Mouse (Mus musculus) embryonic stem cell, embryonic (primary cell): ENCODE data around the gene Smad6.

ENCODE experiments used
- CTCF ChIA-PET, 4 experiments: fragments of 300-600 bp in 2 of 4; fragments of 350-600 bp in 2 of 4; sonication (Branson Sonifier 250); formaldehyde crosslinking; loops; one replicate each; lab custom pipeline; 2022; ENCODE audit warnings: inconsistent platforms in 2 of 4; lab: Charles Lee
- POLR2A ChIA-PET, 4 experiments: fragments of 300-600 bp in 2 of 4; fragments of 350-600 bp in 2 of 4; sonication (Branson Sonifier 250); formaldehyde crosslinking; loops; one replicate each; lab custom pipeline; 2022; ENCODE audit warnings: antibody characterized with exemption in 4 of 4, inconsistent platforms in 1 of 4; lab: Charles Lee

The Smad6 gene

GRCm38 (mm10) chr9:64021853-64022561 is at the start of gene Smad6:
Gene Smad6, minus strand, starts transcription at chr9:64022059.
- CTCF ChIA-PET: interaction anchor here (0.6 to 6.2 kb wide), 26 partner anchors 10 to 899 kb away, joined by 3 to 92 read pairs (median 4); no protein-coding TSS in a partner anchor
- POLR2A ChIA-PET: interaction anchor here (0.6 to 7.2 kb wide), 79 partner anchors 8 to 1568 kb away, joined by 3 to 135 read pairs (median 4); partner anchors contain the start of genes Tipin (in 3 of the 4), Snapc5 (in 2 of the 4), Dennd4a (in 1 of the 4) and Rpl4 (in 1 of the 4)

GRCm38 (mm10) chr9:64070674-64071073 is 48.8 kb upstream of the Smad6 start:
- CTCF ChIA-PET: interaction anchor here in 1 of 4 experiments (0.6 kb wide), 1 partner anchor 45 kb away, joined by 3 read pairs; no protein-coding TSS in a partner anchor
- POLR2A ChIA-PET: interaction anchor here in 1 of 4 experiments (1.7 to 2.1 kb wide), 2 partner anchors 17 to 29 kb away, joined by 4 to 7 read pairs; no protein-coding TSS in a partner anchor

GRCm38 (mm10) chr9:64069131-64069530 is 47.3 kb upstream of the Smad6 start:
- ChIA-PET POLR2A (interaction anchor here in 3 of 4 experiments (1.1 to 4.4 kb wide), 10 partner anchors 9 to 46 kb away, joined by 3 to 24 read pairs (median 4); no protein-coding TSS in a partner anchor), CTCF (interaction anchor here in 2 of 4 experiments (1.1 to 3.2 kb wide), 4 partner anchors 18 to 141 kb away, joined by 3 to 21 read pairs (median 5); no protein-coding TSS in a partner anchor)

GRCm38 (mm10) chr9:64068571-64068970 is 46.7 kb upstream of the Smad6 start:
- CTCF ChIA-PET: interaction anchor here in 2 of 4 experiments (1.1 to 3.2 kb wide), 7 partner anchors 19 to 159 kb away, joined by 3 to 21 read pairs (median 6); no protein-coding TSS in a partner anchor
- POLR2A ChIA-PET: interaction anchor here in 3 of 4 experiments (1.1 to 4.4 kb wide), 13 partner anchors 9 to 52 kb away, joined by 3 to 24 read pairs (median 4); partner anchors contain the start of gene Smad6 (in 1 of the 3)

GRCm38 (mm10) chr9:64067787-64068186 is 45.9 kb upstream of the Smad6 start:
- CTCF ChIA-PET: interaction anchor here in 3 of 4 experiments (0.6 to 3.2 kb wide), 13 partner anchors 18 to 317 kb away, joined by 3 to 21 read pairs (median 4); partner anchors contain the start of gene Megf11 (in 1 of the 3)
- POLR2A ChIA-PET: interaction anchor here (1.1 to 4.4 kb wide), 16 partner anchors 9 to 51 kb away, joined by 3 to 24 read pairs (median 5); partner anchors contain the start of gene Smad6 (in 1 of the 4)

- POLR2A ChIA-PET: interaction anchor here in 2 of 4 experiments (0.6 to 4.3 kb wide), 9 partner anchors 11 to 207 kb away, joined by 3 to 29 read pairs (median 3); no protein-coding TSS in a partner anchor
- CTCF ChIA-PET: interaction anchor here in 2 of 4 experiments (0.7 to 1.9 kb wide), 7 partner anchors 10 to 151 kb away, joined by 3 to 5 read pairs (median 3); no protein-coding TSS in a partner anchor
Observed at GRCm38 (mm10) chr9:64060033-64060539, 38.2 kb upstream of the Smad6 start.

- ChIA-PET CTCF (interaction anchor here in 3 of 4 experiments (0.6 to 1.9 kb wide), 4 partner anchors 9 to 1314 kb away, joined by 3 to 5 read pairs (median 3); no protein-coding TSS in a partner anchor), POLR2A (interaction anchor here in 2 of 4 experiments (0.6 to 4.3 kb wide), 6 partner anchors 9 to 672 kb away, joined by 3 to 29 read pairs (median 4); no protein-coding TSS in a partner anchor)
Observed at GRCm38 (mm10) chr9:64057903-64058650, 36.2 kb upstream of the Smad6 start.

GRCm38 (mm10) chr9:64055162-64055561 is 33.3 kb upstream of the Smad6 start:
- CTCF ChIA-PET: interaction anchor here in 2 of 4 experiments (0.6 to 1.4 kb wide), 6 partner anchors 15 to 623 kb away, joined by 3 to 7 read pairs (median 4); no protein-coding TSS in a partner anchor
- POLR2A ChIA-PET: interaction anchor here in 3 of 4 experiments (0.7 to 2.2 kb wide), 15 partner anchors 8 to 226 kb away, joined by 3 to 15 read pairs (median 4); partner anchors contain the start of genes Smad6 (in 1 of the 3) and Tipin (in 1 of the 3)

GRCm38 (mm10) chr9:64053786-64054185 is 31.9 kb upstream of the Smad6 start:
- ChIA-PET POLR2A (interaction anchor here in 2 of 4 experiments (0.9 to 1.7 kb wide), 4 partner anchors 11 to 34 kb away, joined by 3 to 4 read pairs (median 4); no protein-coding TSS in a partner anchor), CTCF (interaction anchor here in 2 of 4 experiments (0.6 to 0.7 kb wide), 2 partner anchors 145 to 1274 kb away, joined by 4 to 5 read pairs; no protein-coding TSS in a partner anchor)

- POLR2A ChIA-PET: interaction anchor here in 3 of 4 experiments (0.8 to 3.9 kb wide), 5 partner anchors 9 to 37 kb away, joined by 3 to 29 read pairs (median 6); no protein-coding TSS in a partner anchor
Observed at GRCm38 (mm10) chr9:64051241-64051640, 29.4 kb upstream of the Smad6 start.

GRCm38 (mm10) chr9:64050513-64051065 is 28.7 kb upstream of the Smad6 start:
- CTCF ChIA-PET: interaction anchor here (1.1 to 2.1 kb wide), 6 partner anchors 9 to 50 kb away, joined by 3 to 10 read pairs (median 4); no protein-coding TSS in a partner anchor
- POLR2A ChIA-PET: interaction anchor here in 3 of 4 experiments (0.5 to 10.9 kb wide), 28 partner anchors 8 to 231 kb away, joined by 3 to 135 read pairs (median 6); partner anchors contain the start of genes Smad6 (in 3 of the 3) and Tipin (in 1 of the 3)

More at GRCm38 (mm10) chr9:64051241-64051640, 29.4 kb upstream of the Smad6 start:
- CTCF ChIA-PET: interaction anchor here in 1 of 4 experiments (1.1 kb wide), 1 partner anchor 26 kb away, joined by 4 read pairs; no protein-coding TSS in a partner anchor

- ChIA-PET CTCF (interaction anchor here (0.6 to 2.3 kb wide), 18 partner anchors 10 to 223 kb away, joined by 3 to 13 read pairs (median 4); no protein-coding TSS in a partner anchor), POLR2A (interaction anchor here (0.5 to 10.9 kb wide), 64 partner anchors 9 to 673 kb away, joined by 3 to 135 read pairs (median 5); partner anchors contain the start of genes Smad6 (in 3 of the 4), Tipin (in 3 of the 4) and Map2k5 (in 1 of the 4))
Observed at GRCm38 (mm10) chr9:64049471-64050380, 27.9 kb upstream of the Smad6 start.

- POLR2A ChIA-PET: interaction anchor here in 3 of 4 experiments (1.0 to 10.9 kb wide), 9 partner anchors 10 to 75 kb away, joined by 3 to 135 read pairs (median 4); partner anchors contain the start of gene Smad6 (in 3 of the 3)
Observed at GRCm38 (mm10) chr9:64045117-64045890, 23.4 kb upstream of the Smad6 start.

GRCm38 (mm10) chr9:64044343-64044742 is 22.5 kb upstream of the Smad6 start:
- ChIA-PET CTCF (interaction anchor here in 3 of 4 experiments (1.1 to 2.0 kb wide), 6 partner anchors 19 to 89 kb away, joined by 4 to 8 read pairs (median 6); no protein-coding TSS in a partner anchor), POLR2A (interaction anchor here in 3 of 4 experiments (0.5 to 10.9 kb wide), 14 partner anchors 11 to 692 kb away, joined by 3 to 135 read pairs (median 3); partner anchors contain the start of gene Smad6 (in 3 of the 3))

More at GRCm38 (mm10) chr9:64045117-64045890, 23.4 kb upstream of the Smad6 start:
- CTCF ChIA-PET: interaction anchor here in 3 of 4 experiments (0.5 to 2.0 kb wide), 7 partner anchors 17 to 90 kb away, joined by 3 to 10 read pairs (median 6); no protein-coding TSS in a partner anchor
